Mouse (Mus musculus) frontal cortex, postnatal 10 days (tissue): Measurements from ENCODE around the gene Phlpp1.

Source experiments
- DNase-seq, 2 experiments: peaks; one replicate each; pipeline ENCODE4 v3.0.0; 2022; ENCODE audit warnings: low spot score in 2 of 2, mixed read lengths in 1 of 2

Phlpp1 gene

GRCm38 (mm10) chr1:106314476-106314875 lies 142.9 kb downstream of the Phlpp1 start:
- no peak for DNase-seq

- no peak for DNase-seq
Observed at GRCm38 (mm10) chr1:106316641-106317304, 145.2 kb downstream of the Phlpp1 start.

- DNase-seq, result no peak
Observed at GRCm38 (mm10) chr1:106318341-106318740, 146.8 kb downstream of the Phlpp1 start.

GRCm38 (mm10) chr1:106320583-106320982 lies 149.0 kb downstream of the Phlpp1 start:
- no peak for DNase-seq

- no peak for DNase-seq
Observed at GRCm38 (mm10) chr1:106321432-106322126, 150.0 kb downstream of the Phlpp1 start.

GRCm38 (mm10) chr1:106326691-106327090 lies 155.1 kb downstream of the Phlpp1 start:
- DNase-seq, result no peak

- DNase-seq, result no peak
Observed at GRCm38 (mm10) chr1:106342100-106342499, 170.5 kb downstream of the Phlpp1 start.

- DNase-seq, result no peak
Observed at GRCm38 (mm10) chr1:106345265-106345664, 173.7 kb downstream of the Phlpp1 start.

GRCm38 (mm10) chr1:106346776-106347175 lies 175.2 kb downstream of the Phlpp1 start:
- DNase-seq, result no peak

GRCm38 (mm10) chr1:106349116-106349515 lies 177.6 kb downstream of the Phlpp1 start:
- DNase-seq, result no peak

GRCm38 (mm10) chr1:106351512-106351911 lies 180.0 kb downstream of the Phlpp1 start:
- no peak for DNase-seq

- no peak for DNase-seq
Observed at GRCm38 (mm10) chr1:106352801-106353511, 181.4 kb downstream of the Phlpp1 start.

- no peak for DNase-seq
Observed at GRCm38 (mm10) chr1:106353993-106354392, 182.4 kb downstream of the Phlpp1 start.

GRCm38 (mm10) chr1:106359474-106359873 lies 187.9 kb downstream of the Phlpp1 start:
- no peak for DNase-seq

- DNase-seq, result no peak
Observed at GRCm38 (mm10) chr1:106362841-106363604, 191.5 kb downstream of the Phlpp1 start.

GRCm38 (mm10) chr1:106369330-106369729 lies 197.8 kb downstream of the Phlpp1 start:
- DNase-seq, result no peak

- DNase-seq, result no peak
Observed at GRCm38 (mm10) chr1:106372446-106372845, 200.9 kb downstream of the Phlpp1 start.

- no peak for DNase-seq
Observed at GRCm38 (mm10) chr1:106373656-106374055, 202.1 kb downstream of the Phlpp1 start.

GRCm38 (mm10) chr1:106374274-106374673 lies 202.7 kb downstream of the Phlpp1 start:
- DNase-seq, result no peak

GRCm38 (mm10) chr1:106374971-106375370 lies 203.4 kb downstream of the Phlpp1 start:
- no peak for DNase-seq

- DNase-seq, result no peak
Observed at GRCm38 (mm10) chr1:106376003-106376402, 204.5 kb downstream of the Phlpp1 start.

GRCm38 (mm10) chr1:106380465-106380864 lies 208.9 kb downstream of the Phlpp1 start:
- DNase-seq, result no peak
